Mouse (Mus musculus): Measurements from ENCODE around the gene Nexmif.

- no peak for TF ChIP-seq CTCF (IDR thresholded peaks at IDR 0.05; ENCODE audit: control insufficient read depth, insufficient read depth, low read length)
- no peak for TF ChIP-seq POLR2A (IDR thresholded peaks at IDR 0.05; ENCODE audit: borderline replicate concordance, control insufficient read depth, low read depth, low read length)
These were observed 50.9 kb downstream of the Nexmif start for GRCm38 (mm10) chrX:104150072-104150471.

All from bone marrow, adult 2 months (tissue).